Mouse (Mus musculus): ENCODE results near the gene Pfdn2. TPM values are rescaled to one million over a fixed set of nuclear protein-coding genes. Genes with fewer than 3 reads are reported as not detected.
A peak's percentile ranks its signal among the peaks of the same experiment; 100 is the strongest.

Pfdn2 gene
- polyA plus RNA-seq, 1 experiment from 2014 or later = 44.7 TPM

DNA sequence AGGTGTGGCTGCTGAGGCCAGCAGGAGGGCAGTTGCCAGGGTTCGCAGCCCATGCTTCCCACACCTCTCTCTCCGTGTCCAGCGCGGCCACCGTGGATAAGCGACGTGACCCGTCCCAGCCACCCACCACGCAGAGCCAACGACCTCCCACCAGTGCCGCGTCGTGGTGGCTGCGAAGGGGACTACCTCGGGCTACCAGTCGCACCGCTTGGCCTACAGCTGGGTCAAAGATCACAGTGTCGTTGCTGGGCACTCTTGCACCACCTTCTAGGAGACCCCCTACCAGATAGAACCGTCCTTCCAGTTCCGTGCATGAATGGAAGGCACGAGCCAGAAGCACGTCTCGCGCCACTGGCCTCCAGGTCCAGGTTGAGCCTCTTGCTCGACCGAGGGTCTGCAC is 14.8 kb downstream of the Pfdn2 start:
- H3K9me3 ChIP-seq (ENCODE audit: control insufficient read depth, low read depth, low read length) = 0 out of 2 replicates have a peak, but pooled peaks cover 3% of the 10 kb centered on the region
- peak overlapping the region; percentile 34; the same call in 1 of the 2 replicates for H3K27ac ChIP-seq (ENCODE audit: low read length)
- no peaks in the 10 kb centered on the region for H3K27me3 ChIP-seq (ENCODE audit: control insufficient read depth, insufficient read depth, low read length)
- peak overlapping the region; percentile 49; the same call in 1 of the 2 replicates for H3K9ac ChIP-seq (replicated peaks; ENCODE audit: low read depth, low read length)
- H3K4me1 ChIP-seq (ENCODE audit: control insufficient read depth, insufficient read depth, low read length) = peaks cover 6% of the 10 kb centered on the region
- no peak; the same call in 1 of the 2 replicates for ATAC-seq (ENCODE audit: insufficient number of reproducible peaks, insufficient read depth, low FRiP score, low read depth)
- H3K4me3 ChIP-seq (ENCODE audit: low read depth, low read length) = peak overlapping the region; percentile 47
- H3K4me2 ChIP-seq (replicated peaks; ENCODE audit: low read depth, low read length) = peak overlapping the region; percentile 57
- peaks cover 15% of the 10 kb centered on the region; the same call in 1 of the 2 replicates for H3K36me3 ChIP-seq (ENCODE audit: control insufficient read depth, insufficient read depth, low read length)
- 9% methylated on average over 25 of the region's 26 CpGs for WGBS

DNA sequence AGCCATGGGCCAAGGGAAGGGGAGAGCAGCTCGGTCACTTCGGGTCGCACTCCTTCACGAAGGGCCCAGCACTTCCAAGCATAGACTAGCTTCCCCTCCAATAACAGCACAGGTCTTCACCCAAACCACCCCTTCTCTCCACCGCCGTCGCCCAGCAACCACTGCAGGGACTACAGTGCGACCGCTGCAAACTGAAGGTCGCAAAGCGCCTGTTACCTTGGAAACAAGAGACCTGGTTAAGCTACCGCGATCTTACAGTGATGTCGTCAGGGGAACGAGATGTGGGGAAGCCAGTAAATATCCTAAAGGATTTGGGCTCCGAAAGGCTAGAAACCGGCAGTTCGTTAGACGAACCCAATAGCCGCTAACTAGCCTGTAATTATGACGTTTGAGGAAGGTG is 15.2 kb downstream of the Pfdn2 start, which contains the start of gene Klhdc9:
Gene Klhdc9 (minus strand): TSS at position 143 of the 400 bp plus-strand sequence.
- peak within 1 kb of the TSS; percentile 49 for H3K9ac ChIP-seq (replicated peaks; ENCODE audit: low read depth, low read length)
- H3K4me3 ChIP-seq (ENCODE audit: low read depth, low read length) = peak within 1 kb of the TSS; percentile 47
- peaks cover 6% of the 10 kb centered on the region for H3K4me1 ChIP-seq (ENCODE audit: control insufficient read depth, insufficient read depth, low read length)
- peak within 1 kb of the TSS; percentile 57 for H3K4me2 ChIP-seq (replicated peaks; ENCODE audit: low read depth, low read length)
- no peaks in the 10 kb centered on the region for H3K27me3 ChIP-seq (ENCODE audit: control insufficient read depth, insufficient read depth, low read length)
- 0 out of 2 replicates have a peak, but pooled peaks cover 3% of the 10 kb centered on the region for H3K9me3 ChIP-seq (ENCODE audit: control insufficient read depth, low read depth, low read length)
- ATAC-seq (ENCODE audit: insufficient number of reproducible peaks, insufficient read depth, low FRiP score, low read depth) = peak; percentile 92
- under 1% methylated on average over 21 of the region's 21 CpGs for WGBS
- peaks cover 15% of the 10 kb centered on the region; the same call in 1 of the 2 replicates for H3K36me3 ChIP-seq (ENCODE audit: control insufficient read depth, insufficient read depth, low read length)
- H3K27ac ChIP-seq (ENCODE audit: low read length) = peak within 1 kb of the TSS; percentile 34; the same call in 1 of the 2 replicates

DNA sequence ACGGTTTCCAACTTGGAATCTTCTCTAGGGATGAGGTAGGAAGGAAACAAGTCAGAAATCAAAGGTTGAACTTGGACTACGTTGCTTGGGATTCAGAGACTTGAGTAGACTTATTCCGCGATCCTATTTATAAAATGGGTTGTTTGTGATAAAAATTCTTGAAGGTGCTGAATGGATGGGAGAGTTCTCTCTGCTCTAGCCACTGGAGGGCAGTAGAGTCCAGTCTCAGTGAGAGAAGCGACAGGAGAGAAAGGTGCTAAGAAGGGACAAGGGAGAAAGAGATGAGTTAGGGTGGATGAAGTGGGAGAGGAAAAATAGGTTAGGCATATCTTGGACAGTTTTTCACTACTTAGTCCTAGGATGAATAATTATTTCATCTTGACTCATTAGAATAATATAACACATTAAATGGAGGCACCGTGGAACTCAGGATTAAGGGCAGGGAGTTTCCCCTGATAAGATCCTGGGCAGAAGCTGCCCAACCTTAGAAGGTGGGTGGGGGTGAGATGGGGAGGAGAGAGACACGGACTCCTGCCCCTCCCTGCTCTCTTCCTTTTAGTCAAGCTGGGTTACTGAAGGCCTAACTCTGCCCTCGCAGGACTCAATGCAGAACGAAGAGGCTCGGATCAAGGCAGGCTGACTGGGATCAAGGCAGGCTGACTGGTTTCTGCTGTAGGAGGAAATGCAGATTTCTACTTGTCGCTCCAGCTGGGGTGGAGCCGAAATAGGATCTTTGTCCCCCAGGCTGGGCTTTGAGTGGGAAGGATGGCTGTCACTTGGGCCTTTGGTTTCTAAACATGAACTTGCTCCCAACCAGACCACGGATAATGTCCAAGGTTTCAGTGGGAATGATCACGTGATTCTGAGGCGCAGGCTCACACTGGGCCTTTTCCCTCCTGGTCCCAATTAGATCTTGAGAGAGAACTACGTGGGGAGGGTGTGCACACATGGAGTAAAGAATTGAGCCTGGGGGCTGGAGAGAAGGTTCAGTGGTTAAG is 15.9 kb downstream of the Pfdn2 start:
- H3K4me2 ChIP-seq (replicated peaks; ENCODE audit: low read depth, low read length) = peak overlapping the region; percentile 57
- H3K4me1 ChIP-seq (ENCODE audit: control insufficient read depth, insufficient read depth, low read length) = peaks cover 6% of the 10 kb centered on the region
- peak overlapping the region; percentile 49 for H3K9ac ChIP-seq (replicated peaks; ENCODE audit: low read depth, low read length)
- peak overlapping the region; percentile 47 for H3K4me3 ChIP-seq (ENCODE audit: low read depth, low read length)
- peaks cover 13% of the 10 kb centered on the region; the same call in 1 of the 2 replicates for H3K36me3 ChIP-seq (ENCODE audit: control insufficient read depth, insufficient read depth, low read length)
- no peaks in the 10 kb centered on the region for H3K27me3 ChIP-seq (ENCODE audit: control insufficient read depth, insufficient read depth, low read length)
- 27% methylated on average over 16 of the region's 16 CpGs for WGBS
- peak overlapping the region; percentile 34; the same call in 1 of the 2 replicates for H3K27ac ChIP-seq (ENCODE audit: low read length)
- H3K9me3 ChIP-seq (ENCODE audit: control insufficient read depth, low read depth, low read length) = 0 out of 2 replicates have a peak, but pooled peaks cover 3% of the 10 kb centered on the region
- ATAC-seq (ENCODE audit: insufficient number of reproducible peaks, insufficient read depth, low FRiP score, low read depth) = peak; percentile 70; the same call in 1 of the 2 replicates

GRCm38 (mm10) chr1:171365934-171366333 is 20.5 kb downstream of the Pfdn2 start:
- Histone ChIP-seq H3K4me3 (ENCODE audit: low read depth, low read length) (no peak overlapping the region), H3K9ac (replicated peaks; ENCODE audit: low read depth, low read length) (no peak overlapping the region), H3K27ac (ENCODE audit: low read length) (no peak overlapping the region), H3K4me1 (ENCODE audit: control insufficient read depth, insufficient read depth, low read length) (no peaks in the 10 kb centered on the region), H3K27me3 (ENCODE audit: control insufficient read depth, insufficient read depth, low read length) (no peaks in the 10 kb centered on the region), H3K36me3 (ENCODE audit: control insufficient read depth, insufficient read depth, low read length) (no peaks in the 10 kb centered on the region), H3K9me3 (ENCODE audit: control insufficient read depth, low read depth, low read length) (no peaks in the 10 kb centered on the region), H3K4me2 (replicated peaks; ENCODE audit: low read depth, low read length) (no peak overlapping the region)
- no peak for ATAC-seq (ENCODE audit: insufficient number of reproducible peaks, insufficient read depth, low FRiP score, low read depth)
- WGBS = 53% methylated on average over 7 of the region's 7 CpGs

DNA sequence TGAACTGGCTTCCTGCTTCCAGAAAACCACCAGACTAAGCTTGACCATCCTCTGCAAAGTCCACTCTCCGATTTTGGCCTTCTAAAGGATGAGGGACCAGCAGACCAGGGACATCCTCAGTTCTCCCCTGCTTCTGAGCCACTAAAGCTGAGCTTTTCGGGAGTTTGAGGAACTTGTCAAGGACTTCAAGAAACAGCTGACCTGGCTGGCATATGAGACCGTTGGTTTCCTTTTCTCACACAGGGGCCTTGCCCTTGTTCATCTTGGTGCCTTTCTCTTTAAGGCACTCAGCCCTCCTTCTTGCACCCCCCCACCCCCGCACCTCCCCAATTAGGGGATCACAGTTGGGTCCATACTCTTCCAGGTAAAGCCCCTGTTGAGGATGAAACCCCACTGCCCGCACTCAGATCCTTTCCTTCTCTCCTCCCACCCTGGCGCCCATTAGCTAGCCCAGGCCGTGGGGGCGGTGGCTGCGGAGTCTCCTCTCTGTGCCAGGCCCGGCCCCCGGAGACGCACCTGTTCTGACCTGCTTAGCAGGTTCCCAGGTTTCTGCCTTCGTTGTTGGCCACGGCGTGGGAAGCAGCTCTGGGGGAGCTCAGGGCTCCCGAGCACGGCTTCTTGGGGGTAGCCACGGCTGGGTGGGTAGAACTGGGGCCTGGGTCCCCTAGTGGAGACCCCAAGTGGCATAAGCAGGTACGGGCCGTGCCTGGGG is 24.5 kb downstream of the Pfdn2 start, which contains the start of gene Nectin4:
Gene Nectin4 (plus strand): TSS at position 255 of the 712 bp plus-strand sequence.
- 0 out of 2 replicates have a peak within 1 kb of the TSS, but pooled peaks have one; percentile 22 for H3K9ac ChIP-seq (replicated peaks; ENCODE audit: low read depth, low read length)
- ATAC-seq (ENCODE audit: insufficient number of reproducible peaks, insufficient read depth, low FRiP score, low read depth) = peak; percentile 84

GRCm38 (mm10) chr1:171372880-171373279 is 27.4 kb downstream of the Pfdn2 start:
- peaks cover 14% of the 10 kb centered on the region; the same call in 1 of the 2 replicates for H3K4me1 ChIP-seq (ENCODE audit: control insufficient read depth, insufficient read depth, low read length)
- no peaks in the 10 kb centered on the region for H3K27me3 ChIP-seq (ENCODE audit: control insufficient read depth, insufficient read depth, low read length)
- 48% methylated on average over 3 of the region's 3 CpGs for WGBS
- no peak overlapping the region for H3K9ac ChIP-seq (replicated peaks; ENCODE audit: low read depth, low read length)
- peak overlapping the region; percentile 12; the same call in 1 of the 2 replicates for H3K27ac ChIP-seq (ENCODE audit: low read length)
- ATAC-seq (ENCODE audit: insufficient number of reproducible peaks, insufficient read depth, low FRiP score, low read depth) = no peak
- no peak overlapping the region for H3K4me3 ChIP-seq (ENCODE audit: low read depth, low read length)
- H3K4me2 ChIP-seq (replicated peaks; ENCODE audit: low read depth, low read length) = peak overlapping the region; percentile 29; the same call in 1 of the 2 replicates
- no peaks in the 10 kb centered on the region for H3K9me3 ChIP-seq (ENCODE audit: control insufficient read depth, low read depth, low read length)
- no peaks in the 10 kb centered on the region for H3K36me3 ChIP-seq (ENCODE audit: control insufficient read depth, insufficient read depth, low read length)

More for the DNA sequence above, 24.5 kb downstream of the Pfdn2 start, which contains the start of gene Nectin4:
- H3K4me3 ChIP-seq (ENCODE audit: low read depth, low read length) = peak within 1 kb of the TSS; percentile 18; the same call in 1 of the 2 replicates
- peaks cover 14% of the 10 kb centered on the region; the same call in 1 of the 2 replicates for H3K4me1 ChIP-seq (ENCODE audit: control insufficient read depth, insufficient read depth, low read length)
- H3K9me3 ChIP-seq (ENCODE audit: control insufficient read depth, low read depth, low read length) = no peaks in the 10 kb centered on the region
- H3K4me2 ChIP-seq (replicated peaks; ENCODE audit: low read depth, low read length) = peak within 1 kb of the TSS; percentile 29
- H3K36me3 ChIP-seq (ENCODE audit: control insufficient read depth, insufficient read depth, low read length) = no peaks in the 10 kb centered on the region
- H3K27ac ChIP-seq (ENCODE audit: low read length) = peak within 1 kb of the TSS; percentile 67; the same call in 1 of the 2 replicates
- 34% methylated on average over 20 of the region's 20 CpGs for WGBS
- no peaks in the 10 kb centered on the region for H3K27me3 ChIP-seq (ENCODE audit: control insufficient read depth, insufficient read depth, low read length)

- Histone ChIP-seq H3K27me3 (ENCODE audit: control insufficient read depth, insufficient read depth, low read length) (no peaks in the 10 kb centered on the region), H3K9ac (replicated peaks; ENCODE audit: low read depth, low read length) (no peak overlapping the region; the same call in 1 of the 2 replicates), H3K36me3 (ENCODE audit: control insufficient read depth, insufficient read depth, low read length) (no peaks in the 10 kb centered on the region), H3K27ac (ENCODE audit: low read length) (peak overlapping the region; percentile 12; the same call in 1 of the 2 replicates), H3K4me1 (ENCODE audit: control insufficient read depth, insufficient read depth, low read length) (peaks cover 14% of the 10 kb centered on the region; the same call in 1 of the 2 replicates), H3K4me2 (replicated peaks; ENCODE audit: low read depth, low read length) (peak overlapping the region; percentile 29), H3K4me3 (ENCODE audit: low read depth, low read length) (no peak overlapping the region), H3K9me3 (ENCODE audit: control insufficient read depth, low read depth, low read length) (no peaks in the 10 kb centered on the region)
- no peak for ATAC-seq (ENCODE audit: insufficient number of reproducible peaks, insufficient read depth, low FRiP score, low read depth)
- WGBS = 7% methylated on average over 4 of the region's 4 CpGs
Observed at GRCm38 (mm10) chr1:171373946-171374345, 28.5 kb downstream of the Pfdn2 start.
